Mouse (Mus musculus) MEL (cell line): ENCODE results near the gene Zfp687. TPM values are rescaled to one million over a fixed set of nuclear protein-coding genes. Genes with fewer than 3 reads are reported as not detected.

ENCODE experiments used
- DNase-seq: peaks from one replicate; pipeline ENCODE4 v3.0.0; 2011; ENCODE audit warnings: low read depth, low spot score
- H3K27ac ChIP-seq: 2 replicates; pipeline ENCODE4 v1.5.1; 2012; ENCODE audit warnings: low read depth, mild to moderate bottlenecking, control low read depth, low read length, moderate library complexity; ENCODE audit not compliant: control insufficient read depth
- H3K27me3 ChIP-seq, 2 experiments: fragments of 150-350 bp in 1 of 2; sonication (generic) in 1 of 2; 2 replicates each; pipeline ENCODE4 v1.6.1; 2012; ENCODE audit warnings: low read length in 2 of 2, mild to moderate bottlenecking in 2 of 2, improper control_type of control experiment in 1 of 2, moderate library complexity in 1 of 2; ENCODE audit not compliant: insufficient read depth in 2 of 2, control insufficient read depth in 1 of 2
- H3K36me3 ChIP-seq, 2 experiments: 2 replicates each; pipeline ENCODE4 v1.6.1; 2012 to 2014; ENCODE audit warnings: low read length in 2 of 2, improper control_type of control experiment in 1 of 2, inconsistent platforms in 1 of 2, mild to moderate bottlenecking in 1 of 2; ENCODE audit not compliant: insufficient read depth in 2 of 2, control insufficient read depth in 1 of 2
- H3K4me1 ChIP-seq, 2 experiments: fragments of 150-350 bp in 1 of 2; sonication (generic) in 1 of 2; 2 replicates each; pipeline ENCODE4 v1.6.1; 2012; ENCODE audit warnings: low read length in 2 of 2, improper control_type of control experiment in 1 of 2, mild to moderate bottlenecking in 1 of 2; ENCODE audit not compliant: insufficient read depth in 2 of 2, control insufficient read depth in 1 of 2
- H3K4me3 ChIP-seq, 2 experiments: fragments of 150-350 bp in 1 of 2; sonication (generic) in 1 of 2; 2 replicates each; pipeline ENCODE4 v1.5.1; 2012; ENCODE audit warnings: low read depth in 2 of 2, low read length in 2 of 2, mild to moderate bottlenecking in 2 of 2, moderate library complexity in 2 of 2, control low read depth in 1 of 2, improper control_type of control experiment in 1 of 2; ENCODE audit not compliant: control insufficient read depth in 1 of 2, insufficient read depth in 1 of 2
- H3K79me2 ChIP-seq: 2 replicates; pipeline ENCODE4 v1.6.1; 2012; ENCODE audit warnings: mild to moderate bottlenecking, low read length, moderate library complexity; ENCODE audit not compliant: control insufficient read depth, poor library complexity, insufficient read depth
- H3K9ac ChIP-seq: 2 replicates; pipeline ENCODE4 v1.6.1; 2012; ENCODE audit warnings: low read depth, mild to moderate bottlenecking, control low read depth, low read length, moderate library complexity; ENCODE audit not compliant: control insufficient read depth, poor library complexity, severe bottlenecking
- H3K9me3 ChIP-seq: fragments of 150-350 bp; sonication (generic); replicated peaks from 2 replicates; pipeline ENCODE4 v1.6.1; 2012; ENCODE audit warnings: mild to moderate bottlenecking, low read length, improper control_type of control experiment, moderate library complexity; ENCODE audit not compliant: insufficient read depth
- BHLHE40 ChIP-seq: IDR thresholded peaks from 2 replicates; pipeline ENCODE4 v1.6.1; 2012; ENCODE audit warnings: low read depth, mild to moderate bottlenecking, inconsistent platforms, low read length, improper control_type of control experiment, borderline replicate concordance
- CHD1 ChIP-seq: IDR thresholded peaks from 2 replicates; pipeline ENCODE4 v1.6.1; 2012; ENCODE audit warnings: low read depth, mild to moderate bottlenecking, inconsistent platforms, low read length, improper control_type of control experiment
- CHD2 ChIP-seq: IDR thresholded peaks from 2 replicates; pipeline ENCODE4 v1.6.1; 2011; ENCODE audit warnings: low read length, improper control_type of control experiment
- CTCF ChIP-seq, 3 experiments: IDR thresholded peaks in 2 of 3; conservative IDR thresholded peaks in 1 of 3; 2 replicates each; pipeline ENCODE4 v1.5.1; 2011 to 2012; ENCODE audit warnings: low read length in 3 of 3, low read depth in 2 of 3, mild to moderate bottlenecking in 2 of 3, improper control_type of control experiment in 1 of 3, inconsistent platforms in 1 of 3, mixed read lengths in 1 of 3, moderate library complexity in 1 of 3; ENCODE audit not compliant: control insufficient read depth in 1 of 3, insufficient read depth in 1 of 3, poor library complexity in 1 of 3, severe bottlenecking in 1 of 3
- E2F4 ChIP-seq: IDR thresholded peaks from 2 replicates; pipeline ENCODE4 v1.6.1; 2011; ENCODE audit warnings: low read depth, low read length, improper control_type of control experiment, borderline replicate concordance
- ELF1 ChIP-seq: IDR thresholded peaks from 2 replicates; pipeline ENCODE4 v1.6.1; 2014; ENCODE audit warnings: low read depth, mild to moderate bottlenecking, inconsistent platforms, low read length, improper control_type of control experiment, moderate library complexity
- EP300 ChIP-seq, 2 experiments: IDR thresholded peaks; 2 replicates each; pipeline ENCODE4 v1.6.1; 2011; ENCODE audit warnings: improper control_type of control experiment in 2 of 2, low read length in 2 of 2, low read depth in 1 of 2, mild to moderate bottlenecking in 1 of 2
- ETS1 ChIP-seq: IDR thresholded peaks from 2 replicates; pipeline ENCODE4 v1.6.1; 2012; ENCODE audit warnings: low read depth, mild to moderate bottlenecking, inconsistent platforms, low read length, improper control_type of control experiment, moderate library complexity
- GATA1 ChIP-seq: IDR thresholded peaks from 2 replicates; pipeline ENCODE4 v1.6.1; 2011; ENCODE audit warnings: low read depth, low read length, improper control_type of control experiment
- HCFC1 ChIP-seq: IDR thresholded peaks from 2 replicates; pipeline ENCODE4 v1.6.1; 2012; ENCODE audit warnings: low read depth, mild to moderate bottlenecking, inconsistent platforms, low read length, improper control_type of control experiment, moderate library complexity
- JUND ChIP-seq: IDR thresholded peaks from 2 replicates; pipeline ENCODE4 v1.6.1; 2011; ENCODE audit warnings: low read depth, mild to moderate bottlenecking, improper control_type of control experiment, low read length
- KAT2A ChIP-seq: conservative IDR thresholded peaks from 2 replicates; pipeline ENCODE4 v1.6.1; 2012; ENCODE audit warnings: low read depth, low read length, improper control_type of control experiment, inconsistent platforms
- MAFK ChIP-seq: IDR thresholded peaks from 2 replicates; pipeline ENCODE4 v1.6.1; 2011; ENCODE audit warnings: low read depth, mild to moderate bottlenecking, low read length, improper control_type of control experiment, borderline replicate concordance
- MAX ChIP-seq: IDR thresholded peaks from 2 replicates; pipeline ENCODE4 v1.6.1; 2011; ENCODE audit warnings: low read length, improper control_type of control experiment
- MEF2A ChIP-seq: IDR thresholded peaks from 2 replicates; pipeline ENCODE4 v1.6.1; 2014; ENCODE audit warnings: low read depth, mild to moderate bottlenecking, inconsistent platforms, low read length, improper control_type of control experiment; ENCODE audit not compliant: poor library complexity, insufficient replicate concordance, severe bottlenecking; ENCODE audit errors: extremely low read depth
- MXI1 ChIP-seq: IDR thresholded peaks from 2 replicates; pipeline ENCODE4 v1.6.1; 2011; ENCODE audit warnings: mild to moderate bottlenecking, low read depth, low read length, improper control_type of control experiment
- MYB ChIP-seq: IDR thresholded peaks from 2 replicates; pipeline ENCODE4 v1.6.1; 2011; ENCODE audit warnings: mild to moderate bottlenecking, low read depth, low read length, improper control_type of control experiment
- MYC ChIP-seq: IDR thresholded peaks from 2 replicates; pipeline ENCODE4 v1.6.1; 2011; ENCODE audit warnings: low read depth, mild to moderate bottlenecking, low read length, improper control_type of control experiment, moderate library complexity
- NELFE ChIP-seq: IDR thresholded peaks from 2 replicates; pipeline ENCODE4 v1.6.1; 2011; ENCODE audit warnings: low read depth, low read length, improper control_type of control experiment
- NRF1 ChIP-seq: IDR thresholded peaks from 2 replicates; pipeline ENCODE4 v1.6.1; 2014; ENCODE audit warnings: low read depth, mild to moderate bottlenecking, inconsistent platforms, low read length, improper control_type of control experiment, moderate library complexity; ENCODE audit not compliant: poor library complexity, insufficient read depth, severe bottlenecking
- POLR2AphosphoS2 ChIP-seq: IDR thresholded peaks from 2 replicates; pipeline ENCODE4 v1.6.1; 2011; ENCODE audit warnings: low read length, improper control_type of control experiment
- POLR2AphosphoS5 ChIP-seq: IDR thresholded peaks from 2 replicates; pipeline ENCODE4 v1.6.1; 2012; ENCODE audit warnings: low read depth, borderline replicate concordance, mild to moderate bottlenecking, inconsistent platforms, low read length, moderate library complexity, mixed read lengths
- RAD21 ChIP-seq: IDR thresholded peaks from 2 replicates; pipeline ENCODE4 v1.6.1; 2011; ENCODE audit warnings: mild to moderate bottlenecking, low read depth, low read length, improper control_type of control experiment
- RCOR1 ChIP-seq: IDR thresholded peaks from 2 replicates; pipeline ENCODE4 v1.6.1; 2012; ENCODE audit warnings: low read depth, mild to moderate bottlenecking, inconsistent platforms, low read length, improper control_type of control experiment
- SIN3A ChIP-seq: IDR thresholded peaks from 2 replicates; pipeline ENCODE4 v1.6.1; 2012; ENCODE audit warnings: low read length, improper control_type of control experiment, inconsistent platforms
- SMC3 ChIP-seq: IDR thresholded peaks from 2 replicates; pipeline ENCODE4 v1.6.1; 2011; ENCODE audit warnings: low read depth, low read length, improper control_type of control experiment
- TAL1 ChIP-seq: IDR thresholded peaks from 2 replicates; pipeline ENCODE4 v1.6.1; 2012; ENCODE audit warnings: mild to moderate bottlenecking, inconsistent platforms, low read length, moderate library complexity, mixed read lengths
- TBP ChIP-seq: IDR thresholded peaks from 2 replicates; pipeline ENCODE4 v1.8.0; 2011; ENCODE audit warnings: low read depth, low read length, improper control_type of control experiment
- UBTF ChIP-seq: IDR thresholded peaks from 2 replicates; pipeline ENCODE4 v1.6.1; 2012; ENCODE audit warnings: low read depth, mild to moderate bottlenecking, inconsistent platforms, low read length, improper control_type of control experiment, moderate library complexity, borderline replicate concordance; ENCODE audit not compliant: insufficient read depth
- USF1 ChIP-seq: IDR thresholded peaks from 2 replicates; pipeline ENCODE4 v1.6.1; 2014; ENCODE audit warnings: low read depth, mild to moderate bottlenecking, inconsistent platforms, low read length, improper control_type of control experiment, moderate library complexity
- USF2 ChIP-seq, 2 experiments: IDR thresholded peaks; 2 replicates each; pipeline ENCODE4 v1.6.1; 2011 to 2012; ENCODE audit warnings: improper control_type of control experiment in 2 of 2, low read length in 2 of 2, borderline replicate concordance in 1 of 2, inconsistent platforms in 1 of 2, low read depth in 1 of 2, mild to moderate bottlenecking in 1 of 2; ENCODE audit not compliant: insufficient read depth in 1 of 2
- ZC3H11A ChIP-seq: IDR thresholded peaks from 2 replicates; pipeline ENCODE4 v1.6.1; 2012; ENCODE audit warnings: low read depth, mild to moderate bottlenecking, inconsistent platforms, low read length, improper control_type of control experiment
- ZKSCAN1 ChIP-seq: IDR thresholded peaks from 2 replicates; pipeline ENCODE4 v1.6.1; 2012; ENCODE audit warnings: low read depth, mild to moderate bottlenecking, inconsistent platforms, low read length, improper control_type of control experiment, moderate library complexity
- ZMIZ1 ChIP-seq: IDR thresholded peaks from 2 replicates; pipeline ENCODE4 v1.6.1; 2012; ENCODE audit warnings: low read depth, mild to moderate bottlenecking, inconsistent platforms, low read length, improper control_type of control experiment, moderate library complexity
- ZNF384 ChIP-seq: IDR thresholded peaks from 2 replicates; pipeline ENCODE4 v1.6.1; 2012; ENCODE audit warnings: low read depth, mild to moderate bottlenecking, inconsistent platforms, low read length, improper control_type of control experiment
- polyA plus RNA-seq, 2 experiments: library from polyadenylated mRNA; stranded (reverse) in 1 of 2; unstranded in 1 of 2; fragments of >175 nt in 1 of 2; fragments of >200 nt in 1 of 2; gene quantifications; 2 replicates each; pipeline versions ENCODE4 v1.2.1 to v1.2.4; 2012; ENCODE audit warnings: low replicate concordance in 2 of 2, low read depth in 1 of 2; ENCODE audit not compliant: insufficient read length in 2 of 2, insufficient read depth in 1 of 2, missing spikeins in 1 of 2
- total RNA-seq: library from RNA; depleted of rRNA; stranded (reverse); fragments of 300-350 nt; gene quantifications from 2 replicates; pipeline ENCODE4 v1.2.3, GENCODE M21; 2012

The Zfp687 gene
- total and polyA plus RNA-seq, 3 experiments = 14.5 to 36.6 TPM; not detected in 1

GRCm38 (mm10) chr3:95024551-95024950 lies 9.3 kb upstream of the Zfp687 start:
- Histone ChIP-seq H3K27me3 (no peaks in the 10 kb centered on the region), H3K36me3 (peaks cover 0 to 12% of the 10 kb centered on the region in 2 experiments; a peak in 2 of 4 replicates), H3K4me3 (peak overlapping the region; percentile 47 to 51), H3K4me1 (peaks cover 9 to 13% of the 10 kb centered on the region in 2 experiments), H3K9ac (peak overlapping the region; percentile 63), H3K9me3 (no peaks in the 10 kb centered on the region), H3K27ac (peak overlapping the region; percentile 43), H3K79me2 (no peaks in the 10 kb centered on the region)
- peak; percentile 84 for DNase-seq
- TF ChIP-seq BHLHE40 (peak; percentile 97), MYB (no peak), MEF2A (no peak), MYC (peak; percentile 88), ZMIZ1 (peak; percentile 60; the same call in 1 of the 2 replicates), USF1 (peak; percentile 85), MXI1 (peak; percentile 97), HCFC1 (no peak), CHD2 (no peak), CHD1 (no peak), JUND (no peak), NRF1 (no peak), TAL1 (no peak), SMC3 (no peak), NELFE (no peak; the same call in 1 of the 2 replicates), TBP (peak; percentile 79), RAD21 (no peak), ELF1 (no peak), ZNF384 (no peak), MAFK (no peak), RCOR1 (no peak), E2F4 (no peak), SIN3A (peak; percentile 60; the same call in 1 of the 2 replicates), POLR2AphosphoS2 (no peak), USF2 (IDR thresholded peaks at IDR 0.05; ENCODE audit: borderline replicate concordance in 1 of 2, insufficient read depth in 1 of 2, low read depth in 1 of 2, low read length in 2 of 2) (no peak), CTCF (IDR thresholded peaks at IDR 0.05 in 2 of 3, conservative IDR thresholded peaks at IDR 0.05 in 1 of 3; ENCODE audit: control insufficient read depth in 1 of 3, insufficient read depth in 1 of 3, low read depth in 2 of 3, low read length in 3 of 3, poor library complexity in 1 of 3, severe bottlenecking in 1 of 3) (no peak), KAT2A (no peak), ZC3H11A (no peak), ZKSCAN1 (no peak), EP300 (IDR thresholded peaks at IDR 0.05; ENCODE audit: low read depth in 1 of 2, low read length in 2 of 2) (no peak), MAX (peak; percentile 96), GATA1 (no peak), ETS1 (peak; percentile 33; the same call in 1 of the 2 replicates), POLR2AphosphoS5 (0 out of 2 replicates have a peak, but pooled peaks have one; percentile 77), UBTF (no peak)
